Mouse (Mus musculus): ENCODE results near the gene Thrb. TPM values are rescaled to one million over a fixed set of nuclear protein-coding genes. Genes with fewer than 3 reads are reported as not detected.

Gene Thrb
- total RNA-seq, 2 experiments from 2014 or later, result 35.4 to 40.7 TPM

DNA sequence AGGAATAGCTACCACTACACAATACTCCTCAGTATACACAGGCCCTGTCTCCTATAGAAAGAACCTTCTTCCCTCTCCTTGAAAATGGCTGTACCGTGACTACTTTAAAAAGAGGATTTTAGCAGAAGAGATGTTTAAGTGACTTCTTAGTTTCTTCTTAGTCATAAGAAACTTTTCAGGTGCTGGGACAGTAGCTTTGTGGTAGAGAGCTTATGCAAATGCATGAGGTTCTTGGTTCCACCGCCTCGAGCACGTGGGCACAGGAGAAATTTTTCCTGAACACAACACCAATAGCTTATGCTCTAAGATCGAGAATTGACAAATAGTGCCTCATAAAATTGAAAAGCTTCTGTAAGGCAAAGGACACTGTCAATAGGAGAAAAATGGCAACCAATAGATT is 356.5 kb downstream of the Thrb start:
- no peak for DNase-seq (ENCODE audit: extremely low spot score in 1 of 2, low spot score in 1 of 2)

DNA sequence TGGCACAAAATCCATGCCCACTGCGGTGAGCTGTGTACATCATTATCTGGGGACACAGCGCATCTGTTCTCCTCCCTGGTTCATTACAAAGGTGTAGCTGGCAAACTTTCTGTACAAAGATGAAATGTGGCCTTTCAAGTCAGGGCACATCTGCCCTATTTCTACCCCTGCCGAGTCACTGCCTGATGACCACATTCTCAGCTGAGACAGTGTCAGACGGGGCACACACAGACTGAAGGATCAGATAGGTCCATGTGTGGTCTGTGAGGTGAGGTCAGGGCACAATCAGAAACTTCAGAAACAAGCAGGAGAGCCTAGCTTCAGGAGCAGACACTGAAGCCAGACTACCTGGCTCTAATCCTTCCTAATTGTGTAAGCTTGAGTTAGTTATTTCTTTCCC is 360.1 kb downstream of the Thrb start:
- DNase-seq (ENCODE audit: extremely low spot score in 1 of 2, low spot score in 1 of 2), result no peak

DNA sequence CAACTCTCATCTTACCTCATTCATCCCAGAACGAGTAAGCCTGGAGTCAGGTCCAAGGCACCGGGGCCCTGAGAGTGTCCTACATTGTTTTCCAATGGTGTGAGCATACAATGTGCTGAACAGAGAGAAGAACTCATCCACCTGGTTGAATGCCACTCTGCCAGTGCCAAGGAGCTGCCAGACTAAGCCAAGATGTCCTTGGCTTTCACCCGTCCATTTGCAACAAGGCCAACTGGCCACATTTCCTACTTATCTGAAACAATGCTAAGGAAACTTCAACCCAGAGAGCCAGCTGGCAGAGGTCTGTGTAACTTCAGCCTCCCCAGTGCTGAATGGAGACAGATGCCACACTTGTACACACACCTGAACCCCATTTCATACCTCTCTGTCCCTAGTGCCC is 360.6 kb downstream of the Thrb start:
- DNase-seq (ENCODE audit: extremely low spot score in 1 of 2, low spot score in 1 of 2), result no peak

DNA sequence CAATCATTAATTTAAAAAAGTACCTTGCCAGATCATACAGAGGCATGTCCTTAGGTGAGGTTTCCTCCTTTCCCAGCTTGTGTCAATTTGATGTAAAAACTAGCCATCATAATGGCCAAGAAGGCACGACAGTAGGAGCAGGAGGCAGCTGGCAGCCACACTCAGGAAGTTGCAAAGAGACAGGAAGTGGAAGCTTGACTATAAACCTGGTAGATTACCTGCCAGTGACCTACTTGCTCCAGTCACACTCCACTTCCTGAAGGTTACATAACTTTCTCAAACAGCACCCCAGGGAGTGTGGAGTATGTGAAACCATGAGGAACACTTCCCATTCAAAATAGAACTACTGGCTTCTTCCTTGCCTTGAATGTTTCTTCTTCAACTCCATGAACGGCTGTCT is 361.7 kb downstream of the Thrb start:
- no peak for DNase-seq (ENCODE audit: extremely low spot score in 1 of 2, low spot score in 1 of 2)

DNA sequence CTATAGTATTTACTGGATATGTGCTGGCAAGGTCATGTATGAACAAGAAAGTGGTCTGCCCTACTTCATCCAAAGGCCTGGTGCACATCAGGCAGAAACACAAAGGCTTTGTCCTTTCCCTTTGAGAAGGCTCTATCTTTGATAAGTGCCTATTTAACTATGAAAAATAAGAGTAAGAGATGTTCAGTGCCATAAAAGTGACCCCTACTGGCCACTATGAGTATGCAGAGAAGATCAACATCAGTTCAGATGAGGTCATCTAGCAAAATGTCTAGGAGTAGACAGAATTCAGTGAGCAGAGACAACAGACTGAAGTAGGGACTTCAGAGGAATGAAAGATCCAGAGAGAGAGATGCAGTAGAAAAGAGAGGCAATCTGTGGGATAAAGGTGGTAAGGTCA is 362.3 kb downstream of the Thrb start:
- DNase-seq (ENCODE audit: extremely low spot score in 1 of 2, low spot score in 1 of 2), result no peak

DNA sequence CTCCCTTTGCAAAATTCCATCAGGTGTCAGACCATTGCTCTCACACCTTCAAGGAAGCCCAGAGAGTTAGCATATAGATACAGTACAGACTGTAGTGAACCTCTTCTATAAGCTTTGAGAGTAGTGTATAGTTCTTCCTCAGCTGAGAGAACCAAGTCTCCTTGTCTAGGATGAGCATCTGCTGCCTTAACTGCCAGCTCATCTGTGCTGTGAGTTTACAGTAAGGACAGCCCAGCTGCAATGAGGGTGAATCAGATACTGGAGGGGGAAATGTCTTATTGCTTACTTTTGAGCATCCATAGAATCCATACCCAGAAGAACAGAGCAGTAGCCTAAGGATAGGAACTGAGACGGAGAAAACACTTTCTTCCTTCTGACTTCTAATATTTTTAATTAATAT is 367.8 kb downstream of the Thrb start:
- no peak for DNase-seq (ENCODE audit: extremely low spot score in 1 of 2, low spot score in 1 of 2)

DNA sequence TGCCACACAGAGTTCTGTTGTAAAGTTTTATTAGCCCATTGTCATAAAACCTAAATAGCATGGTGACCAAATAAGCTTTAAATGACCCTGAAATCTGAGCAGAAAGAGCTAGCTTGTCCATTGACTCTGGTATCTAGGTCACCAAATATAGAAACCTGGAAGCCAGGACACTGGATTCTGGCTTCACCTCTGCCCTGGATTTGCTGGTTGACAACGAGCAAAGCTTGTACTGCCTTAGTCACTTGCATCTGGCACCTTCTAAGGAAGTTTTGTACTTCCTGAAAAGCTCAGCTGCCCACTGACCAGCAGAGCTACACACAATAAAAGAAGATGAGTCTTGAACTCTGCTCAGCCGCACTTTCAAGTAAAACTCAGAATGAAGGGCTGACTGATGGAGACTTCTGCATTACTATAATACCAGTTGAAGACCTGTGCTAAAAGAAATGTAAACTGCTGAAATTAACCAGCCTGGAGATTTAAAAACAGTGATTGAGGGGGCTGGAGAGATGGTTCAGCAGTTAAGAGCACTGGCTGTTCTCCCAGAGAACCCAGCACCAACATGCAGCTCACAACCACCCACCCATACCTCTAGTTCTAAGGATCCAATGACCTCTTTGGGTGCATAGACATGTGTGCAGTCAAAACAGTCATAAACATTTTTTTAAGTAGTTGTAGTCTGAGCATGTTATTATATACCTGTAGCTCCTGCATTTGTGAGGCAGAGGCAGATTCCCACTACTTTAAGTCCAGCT is 369.3 kb downstream of the Thrb start:
- no peak for DNase-seq (ENCODE audit: extremely low spot score in 1 of 2, low spot score in 1 of 2)

DNA sequence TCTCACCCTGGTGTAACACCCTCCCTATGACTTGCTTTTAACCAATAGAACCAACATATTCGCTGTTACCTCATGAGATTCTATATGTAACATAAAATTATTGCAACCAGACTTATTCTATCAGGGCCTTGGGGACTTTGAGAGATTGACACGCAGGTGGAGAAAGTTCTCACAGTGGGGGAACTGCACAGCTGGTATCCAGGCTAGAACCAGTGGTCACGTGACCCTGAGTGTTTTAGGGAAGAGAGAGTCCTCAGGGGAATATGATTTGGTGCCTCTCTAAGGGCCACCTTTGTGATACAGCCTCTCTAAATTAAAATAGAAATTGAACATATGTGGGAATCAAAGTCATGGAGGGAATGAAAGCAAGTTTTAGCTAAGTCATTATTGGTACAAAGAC is 371.9 kb downstream of the Thrb start:
- DNase-seq (ENCODE audit: extremely low spot score in 1 of 2, low spot score in 1 of 2), result no peak

DNA sequence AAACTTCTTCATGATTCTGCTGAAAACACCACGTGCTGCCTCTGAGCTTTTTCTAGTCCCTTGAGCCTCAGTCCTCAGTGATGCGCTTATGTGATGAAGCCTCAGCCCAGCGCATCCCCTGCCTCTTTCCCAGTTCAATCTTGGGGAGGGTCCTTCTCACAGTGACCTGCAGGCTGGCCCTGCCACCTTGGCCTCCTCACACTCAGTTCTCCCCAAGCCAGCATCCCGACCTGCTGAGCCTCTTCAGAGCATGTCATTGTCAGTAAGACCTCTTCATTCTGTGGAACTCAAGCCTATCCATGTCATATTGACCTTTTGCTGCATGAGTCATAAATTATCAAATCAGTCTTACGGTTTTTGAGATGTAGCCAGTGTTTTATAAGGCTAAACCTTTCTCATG is 376.5 kb downstream of the Thrb start:
- DNase-seq (ENCODE audit: extremely low spot score in 1 of 2, low spot score in 1 of 2), result no peak

DNA sequence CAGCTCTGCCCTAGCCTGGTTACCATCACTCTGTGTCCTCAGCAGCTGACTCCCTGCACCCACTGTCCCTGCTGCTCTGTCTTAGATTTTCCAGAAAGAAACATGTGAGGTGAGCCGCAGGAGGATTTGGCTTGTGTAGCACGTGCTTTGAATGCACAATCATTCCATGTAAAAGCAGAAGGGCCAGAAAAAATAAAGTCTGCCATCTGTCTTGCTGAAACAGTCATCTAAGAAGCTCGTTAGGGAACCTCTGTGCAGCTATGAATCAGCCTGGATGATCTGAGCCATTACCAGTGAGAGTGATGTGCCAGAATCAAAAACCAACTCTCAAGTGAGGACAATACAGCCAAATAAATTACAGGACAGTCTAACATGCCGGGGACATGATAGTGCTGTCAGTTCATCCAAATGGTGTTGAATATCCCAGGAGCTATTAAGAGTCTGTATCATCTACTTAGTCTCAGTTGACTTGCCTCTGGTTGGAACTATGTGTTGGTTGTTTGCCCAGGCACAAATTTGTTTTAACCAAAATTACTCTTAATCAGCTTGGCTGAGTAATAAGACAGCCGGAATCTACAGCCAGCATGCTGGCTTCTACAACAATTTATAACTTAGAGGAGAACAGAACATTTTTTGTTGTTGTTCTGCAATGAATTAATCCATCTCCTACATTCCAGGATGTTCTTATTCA is 402.2 kb downstream of the Thrb start:
- DNase-seq (ENCODE audit: extremely low spot score in 1 of 2, low spot score in 1 of 2), result peak; percentile 6 to 16
